ENCODE assay signal across 8 mouse cellular contexts in genomic region chr11:33513376-33513991, GRCm38 (mm10). TPM values are rescaled to one million over a fixed set of nuclear protein-coding genes. Genes with fewer than 3 reads are reported as not detected.
A peak's percentile ranks its signal among the peaks of the same experiment; 100 is the strongest.
DNase-seq lines count a peak whose midpoint lies in the region; TF ChIP-seq lines count a peak whose summit lies in the region.

Gene Ranbp17, minus strand, starts transcription at chr11:33513746.

- H3K4me1 ChIP-seq in E14TG2a.4 (replicated peaks; ENCODE audit: low read depth, low read length): peaks cover 68% of the 10 kb centered on the region
- no peaks in the 10 kb centered on the region for H3K4me1 ChIP-seq in embryonic fibroblast, embryonic 13.5 days (ENCODE audit: control insufficient read depth, insufficient read depth, low read length)
- peaks cover 2% of the 10 kb centered on the region; the same call in 1 of the 2 replicates for H3K4me1 ChIP-seq in lung, adult 2 months (ENCODE audit: control insufficient read depth, insufficient read depth, low read length)

- peak; percentile 52; the same call in 1 of the 2 replicates for TF ChIP-seq POLR2A in brain, embryonic 14.5 days (IDR thresholded peaks at IDR 0.05; ENCODE audit: borderline replicate concordance, extremely low read depth, insufficient read depth, insufficient read length, poor library complexity, severe bottlenecking)
- no peak for TF ChIP-seq POLR2A in embryonic fibroblast, embryonic 13.5 days (IDR thresholded peaks at IDR 0.05; ENCODE audit: low read depth, low read length)
- no peak for TF ChIP-seq POLR2A in lung, adult 2 months (IDR thresholded peaks at IDR 0.05; ENCODE audit: borderline replicate concordance, extremely low read depth, low read depth, low read length)

- H3K27ac ChIP-seq in embryonic fibroblast, embryonic 13.5 days (ENCODE audit: insufficient read depth, low read length): no peak within 1 kb of the TSS
- H3K27ac ChIP-seq in layer of hippocampus, adult 2 months: peak within 1 kb of the TSS; percentile 88

- DNase-seq in brain, embryonic 14.5 days (ENCODE audit: low read depth): peak; percentile 79
- peak; percentile 49 to 57 for DNase-seq in heart, postnatal 10 days
- DNase-seq in layer of hippocampus, adult 2 months (ENCODE audit: low spot score in 2 of 2): peak; percentile 13 to 37
- DNase-seq in lung, adult 2 months: peak; percentile 23
- peak; percentile 5 for DNase-seq in ovary, postnatal 10 days (ENCODE audit: low spot score)
- DNase-seq in thymus, postnatal 36 days: peak; percentile 27 to 35

- no peaks in the 10 kb centered on the region for H3K9me3 ChIP-seq in E14TG2a.4 (ENCODE audit: low read length)

- TF ChIP-seq CTCF in E14TG2a.4 (conservative IDR thresholded peaks at IDR 0.05; ENCODE audit: low read length): no peak
- no peak for TF ChIP-seq CTCF in brain, embryonic 14.5 days (IDR thresholded peaks at IDR 0.05; ENCODE audit: borderline replicate concordance, extremely low read depth, insufficient read depth, insufficient read length)
- no peak for TF ChIP-seq CTCF in embryonic fibroblast, embryonic 13.5 days (IDR thresholded peaks at IDR 0.05; ENCODE audit: borderline replicate concordance, insufficient read depth, low read length)
- TF ChIP-seq CTCF in layer of hippocampus, adult 2 months (conservative IDR thresholded peaks at IDR 0.05): no peak
- TF ChIP-seq CTCF in lung, adult 2 months (IDR thresholded peaks at IDR 0.05; ENCODE audit: insufficient read depth, low read length): no peak

- peak within 1 kb of the TSS; percentile 99 for H3K4me3 ChIP-seq in E14TG2a.4 (replicated peaks; ENCODE audit: low read length)
- peak within 1 kb of the TSS; percentile 50 for H3K4me3 ChIP-seq in embryonic fibroblast, embryonic 13.5 days (ENCODE audit: insufficient read depth, low read length)
- peak within 1 kb of the TSS; percentile 88 for H3K4me3 ChIP-seq in layer of hippocampus, adult 2 months
- peak within 1 kb of the TSS; percentile 58 for H3K4me3 ChIP-seq in lung, adult 2 months (replicated peaks; ENCODE audit: extremely low read depth, low read depth, low read length)

- intact Hi-C loops in heart, postnatal 10 days (cut with DNase I): no loop called here

- no peaks in the 10 kb centered on the region for H3K27me3 ChIP-seq in E14TG2a.4 (ENCODE audit: insufficient read depth, low read length)

- WGBS in lung, adult 2 months: 2% methylated on average over 71 of the region's 72 CpGs

- H3K36me3 ChIP-seq in E14TG2a.4 (ENCODE audit: insufficient read depth, low read length): peaks cover 28% of the 10 kb centered on the region

RNA-seq across cellular contexts. Expression of gene Ranbp17, which starts in this region (rescaled TPM):
- 6.6 and 7.2 TPM in 2 replicates for polyA plus RNA-seq in brain, embryonic 14.5 days (2012; rRNA removed)
- polyA plus RNA-seq in embryonic fibroblast, embryonic 13.5 days (2011; ENCODE audit: insufficient read length, low read depth, missing spikeins): 5.9 and 6.7 TPM in 2 replicates
- total RNA-seq in heart, postnatal 10 days (2021): 1 to 10 TPM; 3.4 to 4.0 TPM
- 1 to 10 TPM; 7.9 to 9.9 TPM for total RNA-seq in layer of hippocampus, adult 2 months (2021)
- polyA plus RNA-seq in lung, adult 2 months (2012; rRNA removed): 0.33 and 0.70 TPM in 2 replicates

Comparison
In these comparisons a context has a peak if more than half of its experiments do, and no peak if none do; other contexts are left out.
1. Peak in DNase-seq and H3K4me3 ChIP-seq in lung, adult 2 months; RNA of the gene not detected or under 1 TPM.
2. DNase-seq: peak in every context shown above with its lines; median percentile 79 in brain, embryonic 14.5 days; 53 in heart, postnatal 10 days; 31 in thymus, postnatal 36 days; 25 in layer of hippocampus, adult 2 months; 23 in lung, adult 2 months; 5 in ovary, postnatal 10 days.